Mouse (Mus musculus) ES-CJ7 (cell line): ENCODE measurements around the gene Lama4.

ENCODE experiments used
- DNase-seq: peaks from one replicate; pipeline ENCODE4 v3.0.0; 2011; ENCODE audit warnings: low read depth, low spot score

The Lama4 gene

DNA sequence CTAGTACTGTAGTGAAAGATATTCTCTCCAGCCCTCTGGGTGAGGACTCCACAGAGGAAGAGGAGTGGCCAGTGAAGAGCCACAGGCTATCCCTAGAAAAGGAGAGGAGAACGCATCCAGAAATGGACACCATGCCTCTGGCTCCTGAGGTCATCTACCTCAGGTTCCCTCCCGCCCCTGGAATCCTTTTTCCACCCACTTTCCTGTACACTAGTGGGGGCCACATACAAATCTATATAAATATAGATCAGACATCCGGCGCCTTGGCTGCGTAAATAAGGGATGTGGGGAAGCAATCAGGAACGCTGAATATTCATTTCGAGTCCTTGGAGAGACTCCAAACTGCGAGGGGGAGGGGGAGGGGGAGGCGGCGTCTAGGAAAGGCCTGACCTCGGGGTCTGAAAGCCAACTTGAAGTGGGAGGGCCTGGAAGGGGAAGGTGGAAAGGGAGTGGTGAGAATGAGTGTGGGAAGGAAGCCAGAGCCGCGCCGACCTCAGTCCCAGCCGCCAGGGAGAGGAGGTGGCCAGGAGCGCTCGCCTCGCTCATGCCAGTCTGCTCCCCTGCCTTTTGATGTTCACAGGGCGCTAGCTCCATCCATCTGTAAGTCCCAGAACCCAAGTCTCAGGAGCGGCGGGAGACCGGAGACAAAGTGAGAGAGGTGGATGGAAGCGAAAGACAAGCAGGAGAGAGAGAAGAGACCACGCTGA lies at the start of gene Lama4:
Gene Lama4, plus strand, starts transcription at position 441 of the 707 bp plus-strand sequence.
- DNase-seq = peak; percentile 68

DNA sequence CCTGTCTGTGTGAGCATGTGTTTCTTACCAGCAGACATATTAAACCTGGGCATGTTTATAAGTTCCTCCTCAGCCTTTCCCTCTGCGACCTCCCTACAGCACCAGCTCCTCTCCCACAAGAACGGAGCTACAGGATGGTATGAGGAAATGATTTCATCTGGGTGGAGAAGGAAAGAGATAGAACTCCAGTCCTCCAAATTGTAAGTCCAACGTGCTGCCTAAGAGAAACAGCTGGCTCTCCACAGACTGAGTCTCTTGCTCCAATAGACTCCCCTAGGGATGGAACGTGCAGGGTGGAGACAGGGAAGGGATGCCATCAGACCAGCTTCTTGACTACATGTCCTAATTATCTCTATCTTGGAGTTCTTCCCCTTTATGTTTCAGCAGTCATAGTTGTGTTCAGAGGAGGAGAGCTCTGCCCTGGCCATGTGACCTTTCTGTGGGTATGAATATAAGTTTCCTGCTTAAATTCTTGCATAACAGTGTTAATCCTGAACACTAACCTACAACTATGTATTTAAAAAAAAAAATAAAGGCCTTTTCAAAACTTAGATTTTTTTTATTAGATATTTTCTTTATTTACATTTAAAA lies 49.2 kb upstream of the Lama4 start:
- DNase-seq = no peak

DNA sequence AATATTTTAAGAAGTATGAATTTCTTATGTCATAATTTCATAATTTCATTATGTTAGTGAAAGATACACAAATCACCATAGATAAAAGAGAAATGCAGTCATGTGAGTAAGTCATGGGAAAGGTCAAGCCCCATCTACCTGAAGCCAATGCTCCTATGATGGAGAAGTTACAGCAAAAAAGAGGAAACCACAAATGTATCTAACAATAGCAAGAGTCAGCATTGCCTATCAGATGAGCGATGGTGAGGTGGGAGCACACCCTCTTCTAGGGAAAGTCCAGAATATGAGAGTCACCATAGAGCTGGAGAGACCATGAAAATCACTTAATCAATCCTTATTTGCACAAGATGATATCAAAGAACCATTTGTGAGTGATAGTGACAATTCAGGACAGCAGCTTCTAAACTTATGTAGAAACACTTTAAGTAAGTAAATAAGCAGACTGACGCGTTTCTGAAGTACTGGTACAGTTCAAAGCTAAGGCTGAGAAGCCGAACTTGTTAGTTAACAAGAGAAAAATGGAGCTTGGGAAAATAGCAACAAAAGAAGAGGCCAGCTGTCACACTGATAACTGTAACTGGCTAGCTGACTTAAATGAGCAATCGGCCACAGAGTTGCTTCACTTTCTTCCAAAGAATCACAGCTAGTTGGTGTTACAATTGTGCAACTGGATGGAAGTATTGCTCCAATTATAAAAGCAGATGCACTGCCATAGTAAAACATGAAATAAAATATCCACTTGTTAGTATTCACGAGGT lies 36.2 kb upstream of the Lama4 start:
- DNase-seq = no peak

DNA sequence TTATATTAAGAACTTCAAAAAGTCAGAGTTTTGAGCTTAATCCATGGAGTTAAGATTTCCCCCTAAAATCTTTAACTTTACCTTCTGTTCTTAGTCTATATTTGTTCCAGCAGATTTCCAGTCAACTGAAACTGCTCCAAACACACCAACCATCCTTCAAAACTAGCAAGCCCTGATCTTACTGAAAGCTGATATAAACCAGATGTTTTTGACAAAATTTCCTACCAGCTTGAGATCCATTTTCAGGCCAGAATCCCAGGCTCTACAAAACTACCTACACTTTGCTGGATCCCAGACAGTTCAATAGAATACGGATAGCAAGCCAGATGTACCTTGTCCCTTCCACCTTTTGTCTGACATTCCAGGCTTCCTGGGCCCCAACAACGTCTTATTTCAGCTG lies 20.6 kb upstream of the Lama4 start:
- no peak for DNase-seq

DNA sequence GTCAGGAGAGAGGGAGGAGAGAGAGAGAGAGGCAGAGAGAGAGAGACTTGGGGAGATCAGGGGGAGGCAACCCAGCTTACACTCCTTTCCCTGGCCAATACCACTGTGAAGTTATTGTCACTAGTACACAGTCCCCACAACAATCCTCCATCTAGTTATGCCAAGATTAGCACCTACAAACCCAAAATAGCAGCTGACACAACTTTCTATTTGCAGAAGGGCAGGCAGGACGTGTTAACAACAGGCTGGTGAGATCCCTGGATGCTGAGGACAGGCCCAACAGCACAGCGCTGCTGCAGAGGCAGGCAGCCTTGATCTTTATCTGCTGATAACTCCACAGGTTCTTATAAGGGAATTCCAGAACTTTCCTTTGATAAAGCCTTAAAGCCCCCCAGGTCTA lies 3.4 kb upstream of the Lama4 start:
- DNase-seq = no peak

DNA sequence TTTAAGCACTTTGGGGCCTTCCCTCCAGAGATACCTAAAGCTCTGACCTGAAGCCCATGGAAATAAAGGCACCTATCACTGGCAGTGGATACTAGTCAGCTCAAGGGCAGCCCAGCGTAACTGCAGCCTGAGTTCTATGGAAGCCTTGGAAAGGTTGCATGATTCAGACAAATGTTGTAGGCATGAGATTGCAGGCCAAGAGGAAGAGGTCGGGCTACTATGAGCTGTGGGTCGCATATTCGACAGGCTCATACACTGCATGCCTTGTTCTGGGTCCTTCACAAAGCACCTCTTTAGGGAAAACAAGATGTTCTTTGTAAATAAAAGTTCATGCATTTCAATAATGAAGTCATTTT lies 618 bp upstream of the Lama4 start:
- DNase-seq = no peak

DNA sequence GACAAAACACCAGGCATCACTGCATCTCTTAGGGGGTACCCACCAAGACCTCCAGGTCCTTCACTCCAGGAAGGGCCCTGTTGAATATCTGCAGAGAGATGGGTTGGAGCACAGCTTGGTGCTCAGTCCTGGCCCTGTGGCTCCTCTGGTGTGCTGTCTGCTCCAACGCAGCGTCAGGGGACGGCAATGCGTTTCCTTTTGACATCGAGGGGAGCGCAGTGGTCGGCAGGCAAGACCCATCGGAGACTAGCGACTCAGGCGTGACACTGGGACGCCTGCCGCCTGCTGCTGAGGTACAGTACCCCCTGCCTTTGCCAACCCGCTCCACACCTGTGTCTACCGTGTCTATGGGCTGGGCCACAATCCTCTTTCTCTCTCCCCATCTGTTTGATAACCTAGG lies 542 bp downstream of the Lama4 start:
- peak; percentile 29 for DNase-seq

DNA sequence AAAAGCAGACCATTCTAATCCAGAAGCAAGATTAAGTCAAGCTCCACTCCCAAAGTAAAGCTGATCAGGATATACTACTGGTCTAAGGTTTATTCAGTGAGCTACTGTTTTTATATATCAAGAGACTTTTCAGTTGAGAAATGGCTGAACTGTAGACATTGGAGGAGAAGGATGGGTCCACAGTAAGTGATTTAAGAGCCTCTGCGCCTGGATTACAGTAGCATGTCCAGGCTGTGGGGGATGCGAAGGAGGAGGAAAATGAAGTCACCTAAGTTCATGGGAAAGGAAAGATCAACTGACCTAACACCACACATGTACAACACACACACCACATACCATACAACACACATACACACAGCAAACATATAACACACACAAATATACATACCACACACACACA lies 1.3 kb downstream of the Lama4 start:
- no peak for DNase-seq

DNA sequence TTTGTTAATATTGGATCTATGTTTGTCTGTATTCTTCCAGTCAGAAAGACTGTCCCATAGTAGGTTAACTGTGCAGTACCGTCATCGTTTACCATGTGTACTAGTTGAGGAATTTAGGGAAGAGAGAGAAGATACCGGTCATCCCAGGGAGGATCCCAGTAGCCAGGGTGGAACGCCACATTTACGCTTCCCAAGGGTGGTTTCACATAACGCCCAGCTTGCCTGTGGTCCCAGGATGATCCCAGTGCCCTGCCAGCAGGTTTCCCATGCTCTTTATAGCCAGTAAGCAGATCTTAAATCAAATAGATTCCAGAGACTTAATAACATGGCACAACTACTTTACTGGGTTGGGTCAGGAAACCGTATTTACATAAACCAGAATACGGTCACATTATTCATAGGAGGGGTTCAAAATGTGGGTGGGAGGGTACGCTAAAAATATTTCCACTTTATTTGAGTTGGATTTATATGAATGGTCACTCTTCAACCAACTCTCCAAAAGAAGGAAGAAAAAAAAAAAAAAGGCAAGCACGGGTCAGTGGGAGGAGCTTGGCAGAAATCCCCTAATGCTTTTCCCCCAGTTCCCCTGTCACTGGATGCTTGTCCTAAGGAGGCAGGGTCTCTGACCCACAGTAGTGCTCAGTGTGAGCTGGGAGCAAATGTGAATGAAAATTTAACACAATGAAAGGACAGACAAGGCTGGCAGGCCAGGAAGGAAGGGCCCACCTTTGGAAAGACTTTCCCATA lies 3.2 kb downstream of the Lama4 start:
- peak; percentile 9 for DNase-seq

DNA sequence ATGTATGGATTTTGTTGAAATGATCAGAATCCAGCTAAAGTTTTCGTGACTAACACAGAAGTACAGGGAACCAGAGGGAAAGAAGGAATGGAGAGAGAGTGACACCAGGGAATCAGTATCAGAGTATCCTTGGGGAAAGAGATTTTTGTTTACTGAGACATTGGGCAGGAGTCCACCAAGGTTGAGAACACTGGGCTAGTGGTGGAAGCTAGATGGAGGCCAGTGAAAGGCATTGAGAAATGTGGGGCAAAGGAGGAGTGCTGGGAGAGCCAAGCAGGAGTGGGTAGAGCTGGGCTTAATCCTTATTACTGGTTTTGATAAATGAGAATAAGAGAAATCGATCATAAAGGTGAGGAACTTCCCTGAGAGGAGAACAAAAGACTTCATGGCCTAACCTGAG lies 4.2 kb downstream of the Lama4 start:
- no peak for DNase-seq

DNA sequence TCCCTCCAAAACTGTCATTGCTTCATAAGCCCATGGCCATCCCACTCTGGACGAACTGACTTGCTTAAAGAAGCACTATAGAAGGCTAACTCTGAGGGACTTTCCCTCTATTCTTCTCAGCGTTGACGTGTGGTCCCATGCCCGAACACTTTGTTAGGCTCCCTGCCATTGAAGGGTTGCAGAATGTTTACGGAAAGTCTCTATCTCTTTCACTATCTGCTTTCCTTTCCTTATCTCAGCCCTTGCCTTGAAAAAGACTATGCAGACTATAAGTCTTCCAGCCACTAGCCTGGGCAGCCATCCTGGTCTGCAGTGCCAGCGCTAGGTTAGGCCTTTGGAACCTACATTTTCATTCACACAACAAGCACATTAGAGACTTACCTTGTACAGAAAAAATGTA lies 4.7 kb downstream of the Lama4 start:
- DNase-seq = no peak

DNA sequence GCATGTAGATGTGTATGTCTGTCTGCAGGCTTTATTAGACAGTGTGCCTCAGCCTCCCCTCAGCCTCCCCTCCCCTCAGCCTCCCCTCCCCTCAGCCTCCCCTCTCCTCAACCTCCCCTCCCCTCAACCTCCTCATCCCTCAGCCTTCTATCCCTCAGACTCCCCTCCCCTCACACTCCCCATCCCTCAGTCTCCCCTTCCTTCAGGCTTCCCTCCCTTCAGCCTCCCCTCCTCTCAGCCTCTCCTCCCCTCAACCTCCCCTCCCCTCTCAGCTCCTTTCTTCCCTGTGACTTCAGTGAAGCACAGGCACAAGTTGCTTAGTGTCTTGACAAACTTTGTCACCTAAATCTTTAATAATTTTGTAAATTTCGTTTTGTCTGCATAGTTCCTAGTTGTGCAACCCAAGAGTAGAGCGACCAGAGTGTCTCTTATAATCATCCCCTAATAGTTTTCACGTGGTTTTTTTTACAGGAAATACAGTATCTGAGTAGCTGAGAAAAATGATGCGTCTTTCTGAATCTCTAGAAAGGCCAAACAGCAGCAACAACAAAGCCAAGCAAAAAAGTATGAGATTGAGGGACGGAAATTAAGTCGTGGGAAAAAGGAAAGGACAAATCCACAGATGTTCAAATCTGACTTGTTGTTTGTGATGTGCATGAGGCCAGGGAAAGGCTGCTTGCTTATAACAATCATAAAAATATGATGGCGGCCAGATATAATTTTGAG lies 7.1 kb downstream of the Lama4 start:
- DNase-seq = no peak

DNA sequence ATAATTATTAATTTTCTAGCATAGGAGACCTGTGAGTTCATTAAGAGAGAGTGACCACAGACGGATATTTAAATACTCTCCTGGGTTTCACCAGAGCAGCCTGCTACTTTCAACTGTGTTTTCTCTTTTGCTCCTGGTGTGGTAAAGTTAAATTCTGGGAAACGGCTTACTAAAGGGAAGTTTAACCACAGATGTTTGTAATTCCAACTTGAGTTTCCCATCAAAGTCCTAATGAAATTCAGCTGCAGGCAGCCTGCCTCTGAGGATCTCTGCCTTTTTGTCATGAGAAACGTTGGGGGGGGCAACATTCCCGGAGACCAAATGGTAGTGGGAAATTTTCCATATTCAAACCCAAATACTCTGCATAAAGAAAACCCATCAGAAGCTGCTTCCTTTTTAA lies 7.7 kb downstream of the Lama4 start:
- no peak for DNase-seq

DNA sequence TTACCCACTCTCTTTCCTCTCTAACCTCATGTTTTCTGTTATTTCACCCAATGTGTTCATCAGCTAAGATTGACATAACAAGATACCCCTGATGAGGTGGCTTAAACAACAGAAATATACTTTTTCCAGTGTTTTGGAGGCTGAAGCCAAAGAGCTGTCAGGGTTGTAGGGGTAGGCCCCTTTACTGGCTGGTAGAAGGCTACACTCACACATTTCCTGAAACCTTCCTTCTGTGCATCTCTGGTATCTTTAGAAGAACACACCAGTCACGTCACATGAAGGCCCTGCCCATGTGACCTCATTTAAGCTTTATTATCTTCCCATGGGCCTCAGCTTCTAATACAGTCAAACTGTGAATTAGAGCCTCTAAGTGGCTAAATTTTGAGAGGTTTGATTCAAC lies 12.9 kb downstream of the Lama4 start:
- no peak for DNase-seq

DNA sequence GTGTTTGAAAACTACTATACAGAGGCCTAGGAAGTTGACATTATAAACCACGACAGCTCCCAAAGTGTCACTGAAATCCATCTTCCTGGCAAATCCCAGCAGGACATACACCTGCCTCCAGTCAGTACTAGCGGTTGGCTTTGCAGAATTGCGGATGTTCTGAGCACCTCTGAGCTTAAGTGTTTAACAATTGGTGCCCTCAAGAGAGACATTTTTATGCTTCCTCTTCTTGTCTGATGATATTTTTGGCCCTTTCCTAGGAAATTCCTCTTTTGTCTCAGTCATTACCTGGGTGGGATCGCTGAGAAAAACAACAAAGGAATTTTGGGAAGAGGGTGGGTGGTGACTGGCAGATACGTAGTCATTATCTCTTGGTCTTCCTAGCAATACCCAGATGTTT lies 14.4 kb downstream of the Lama4 start:
- no peak for DNase-seq

DNA sequence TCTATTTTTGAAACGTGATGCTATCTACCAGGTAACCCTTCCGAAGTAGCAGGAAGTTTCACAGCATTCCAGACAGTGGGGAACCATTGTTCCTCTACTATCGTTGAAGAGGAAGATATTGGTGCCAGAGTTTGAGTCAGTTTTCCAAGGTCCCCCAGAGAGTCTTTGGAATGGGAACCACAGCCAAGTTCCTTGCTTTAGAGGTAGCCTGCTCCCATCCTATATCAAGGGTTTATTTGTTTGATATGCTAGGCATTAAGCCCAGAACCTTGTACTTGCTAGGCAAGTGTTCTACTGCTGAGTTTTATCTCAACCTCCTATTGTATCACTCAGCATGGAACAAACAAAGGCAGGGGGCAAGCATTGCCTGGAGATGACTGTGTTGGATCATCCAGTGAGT lies 15.7 kb downstream of the Lama4 start:
- DNase-seq = no peak

DNA sequence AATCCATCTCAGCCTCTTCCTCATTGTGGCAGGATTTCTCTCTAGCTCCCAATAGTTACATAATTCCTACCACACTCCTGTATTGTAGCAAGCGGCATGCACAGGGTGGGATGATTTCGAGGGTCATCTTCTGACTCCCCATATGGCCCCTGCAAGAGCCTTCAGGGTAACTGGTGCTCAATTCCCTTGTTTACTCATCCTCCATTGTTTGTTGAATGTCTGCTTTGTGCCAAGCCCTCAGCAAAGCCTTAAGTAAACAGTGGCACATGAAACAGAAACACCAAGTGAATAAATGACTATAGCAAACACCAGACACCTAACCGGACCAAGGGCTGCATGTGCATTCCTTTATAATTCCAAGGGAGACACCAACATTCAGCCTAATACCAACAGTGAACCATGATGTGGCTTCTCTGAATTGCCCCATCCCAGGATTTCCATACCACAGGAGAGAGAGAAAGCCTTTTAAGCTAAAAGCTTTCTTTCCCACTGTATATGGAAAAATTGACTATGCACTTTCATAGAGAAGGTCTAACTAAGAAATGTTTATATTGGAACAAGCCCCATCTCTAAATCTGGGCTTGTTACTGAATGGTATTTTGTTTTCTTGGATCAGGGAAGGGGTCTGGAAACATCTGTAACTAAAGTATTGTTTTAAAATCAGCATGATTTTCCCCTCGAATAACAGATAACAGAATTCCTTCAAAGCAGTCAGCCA lies 19.2 kb downstream of the Lama4 start:
- DNase-seq = no peak

DNA sequence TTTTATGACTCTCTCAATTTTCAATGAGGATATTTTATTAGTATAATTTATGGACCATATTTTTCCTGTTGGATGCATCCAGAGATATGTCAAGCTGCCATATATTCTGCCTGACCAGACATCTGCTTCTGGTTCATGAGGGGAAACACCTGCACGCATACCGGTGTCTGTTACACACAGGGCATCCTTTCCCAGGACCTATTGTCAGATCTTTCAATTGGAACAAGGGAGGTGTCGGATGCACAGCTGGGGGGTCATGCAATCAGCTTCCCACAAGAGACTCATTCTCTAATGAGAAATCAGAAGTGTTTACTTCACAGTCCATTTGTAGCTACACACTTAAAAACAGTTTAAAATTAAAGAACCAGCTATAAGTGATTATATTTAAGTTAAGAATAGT lies 20.7 kb downstream of the Lama4 start:
- no peak for DNase-seq

DNA sequence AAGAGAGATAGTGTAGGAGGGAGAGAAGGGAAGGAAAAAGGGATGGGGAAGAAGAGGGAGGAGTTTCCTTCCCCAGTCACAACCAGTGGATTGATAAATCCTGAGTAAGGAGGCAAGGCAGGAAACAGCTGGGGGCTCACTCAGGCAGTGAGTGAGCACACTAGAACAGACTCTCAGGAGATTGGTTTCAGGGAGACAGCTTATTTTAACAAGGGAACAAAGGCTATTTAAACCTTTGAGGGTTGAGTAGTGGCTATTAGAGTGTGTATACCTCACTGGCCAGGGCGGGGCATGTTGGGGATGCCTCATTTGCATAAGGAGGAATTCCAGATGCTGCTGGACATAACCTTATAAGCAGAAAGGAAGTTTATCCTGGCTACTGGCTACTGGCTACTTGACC lies 27.5 kb downstream of the Lama4 start:
- no peak for DNase-seq

DNA sequence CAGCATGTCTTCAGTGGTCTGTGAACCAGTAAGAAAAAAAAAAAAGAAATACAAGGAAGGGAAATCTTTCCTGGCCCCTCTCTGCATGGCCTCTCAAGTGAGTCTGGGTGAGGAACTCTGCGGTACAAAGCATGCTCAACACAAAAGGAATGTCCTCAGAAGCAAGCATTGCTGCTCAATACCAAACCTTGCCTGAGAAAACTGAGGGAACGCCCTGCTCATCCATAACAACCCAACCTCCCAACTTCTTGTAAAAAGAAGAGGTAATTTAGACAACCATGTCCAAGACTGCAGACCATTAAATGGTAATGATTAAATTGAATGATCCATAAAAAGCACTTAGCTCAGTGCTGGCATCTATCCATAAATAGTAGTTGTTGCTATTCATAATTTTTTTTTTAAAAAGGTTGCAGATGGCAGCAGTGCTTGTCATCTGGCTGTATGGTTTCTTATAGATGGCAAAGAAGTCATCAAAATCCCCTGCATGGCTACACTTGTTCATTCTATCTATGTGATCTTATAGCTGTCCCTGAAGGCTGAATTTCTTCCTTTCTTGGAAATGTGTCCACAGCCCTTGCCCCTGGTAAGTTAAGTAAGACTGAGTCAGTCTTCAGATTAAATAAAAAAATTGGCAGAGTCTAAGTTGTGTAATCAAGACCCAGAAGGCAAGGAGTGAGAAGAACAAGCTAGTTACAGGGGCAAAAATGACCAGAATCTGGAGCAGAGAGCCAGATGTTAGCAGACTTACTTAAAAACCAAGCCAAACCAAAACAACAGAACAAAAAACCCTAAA lies 28.5 kb downstream of the Lama4 start:
- no peak for DNase-seq
